Mouse (Mus musculus): ENCODE measurements around the gene Stk38.
A peak's percentile ranks its signal among the peaks of the same experiment; 100 is the strongest.
"Not testable (repeated sequence)": the region's sequence is repeated elsewhere in the genome, so short reads cannot be mapped to it uniquely, and the experiment has no call there.

Stk38 gene

DNA sequence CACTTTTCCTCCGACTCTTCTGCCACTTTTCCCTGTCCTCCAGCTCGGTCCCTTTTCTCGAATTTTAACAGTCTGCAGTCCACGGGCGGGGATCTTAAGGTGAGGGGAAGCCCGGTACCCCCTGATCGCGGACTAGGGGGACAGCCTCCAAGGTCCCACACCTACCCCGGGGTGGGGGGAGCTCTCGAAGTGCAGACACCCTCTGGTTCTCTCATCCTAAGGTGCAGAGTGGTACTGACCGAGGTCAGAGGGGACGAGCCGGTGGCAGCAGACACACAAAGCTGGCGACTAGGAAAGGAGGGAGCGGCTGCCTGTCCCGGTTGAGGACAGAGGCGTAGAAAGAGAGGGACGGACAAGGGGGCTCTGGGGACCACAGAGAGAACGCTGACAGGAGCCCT lies 553 bp downstream of the Stk38 start:
- DNase-seq (ENCODE audit: low spot score in 2 of 2) = peak in 1 of 2 experiments; percentile 27

DNA sequence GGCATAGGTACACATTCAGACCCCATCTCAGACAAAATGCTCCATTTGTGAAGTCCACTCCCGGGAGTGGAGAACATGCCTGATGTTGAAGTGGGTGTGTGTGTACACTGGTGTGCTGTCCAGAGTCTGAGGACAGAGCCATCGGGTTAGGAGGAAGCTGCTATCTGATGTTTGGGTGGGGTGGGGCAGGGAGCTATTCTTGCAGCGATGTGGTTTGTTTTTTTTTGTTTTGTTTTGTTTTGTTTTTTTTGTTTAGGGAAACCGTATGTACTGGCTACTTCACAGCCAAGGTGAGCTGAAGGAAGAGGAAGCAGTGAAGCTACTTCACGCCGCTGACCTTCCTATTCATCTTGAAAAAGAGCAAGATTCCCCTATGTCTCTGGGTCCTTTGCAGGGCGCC lies 983 bp downstream of the Stk38 start:
- DNase-seq (ENCODE audit: low spot score in 2 of 2) = no peak

DNA sequence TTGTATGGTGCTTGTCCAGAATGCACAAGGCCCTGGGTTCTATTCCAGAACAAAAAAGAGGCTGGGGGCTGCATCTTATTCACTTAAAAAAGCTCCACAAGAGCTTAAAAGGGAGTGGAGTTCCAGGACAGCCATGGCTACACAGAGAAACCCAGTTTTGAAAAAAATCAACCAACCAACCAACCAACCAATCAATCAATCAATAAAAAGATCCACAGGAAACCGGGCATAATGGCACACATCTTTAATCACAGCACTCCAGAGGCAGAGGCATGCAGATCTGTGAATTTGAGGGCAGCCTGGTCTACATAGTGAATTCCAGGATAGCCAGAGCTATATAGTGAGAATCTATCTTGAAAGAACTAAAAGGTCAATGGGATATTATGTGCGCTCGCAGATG lies 2.8 kb downstream of the Stk38 start:
- no peak for DNase-seq (ENCODE audit: low spot score in 2 of 2)

DNA sequence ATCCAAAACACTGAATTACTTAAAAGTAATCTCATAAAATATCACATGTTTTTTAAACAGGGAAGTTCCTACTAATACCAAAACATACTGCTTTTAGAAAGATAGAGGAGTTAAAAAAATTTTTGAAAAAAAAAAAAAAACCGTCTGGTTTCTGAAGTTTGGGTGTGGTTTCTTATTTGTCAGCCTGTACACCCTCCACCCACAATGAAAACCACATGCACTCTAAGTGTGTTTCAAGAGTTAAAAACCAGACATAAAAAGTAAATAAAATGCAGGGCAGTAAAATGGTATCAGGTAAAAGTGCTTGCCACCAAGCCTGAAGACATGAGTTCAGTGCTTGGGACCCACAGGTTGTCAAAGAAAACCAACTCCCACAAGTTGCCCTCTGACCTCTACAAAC lies 4.1 kb downstream of the Stk38 start:
- no peak for DNase-seq (ENCODE audit: low spot score in 2 of 2)

DNA sequence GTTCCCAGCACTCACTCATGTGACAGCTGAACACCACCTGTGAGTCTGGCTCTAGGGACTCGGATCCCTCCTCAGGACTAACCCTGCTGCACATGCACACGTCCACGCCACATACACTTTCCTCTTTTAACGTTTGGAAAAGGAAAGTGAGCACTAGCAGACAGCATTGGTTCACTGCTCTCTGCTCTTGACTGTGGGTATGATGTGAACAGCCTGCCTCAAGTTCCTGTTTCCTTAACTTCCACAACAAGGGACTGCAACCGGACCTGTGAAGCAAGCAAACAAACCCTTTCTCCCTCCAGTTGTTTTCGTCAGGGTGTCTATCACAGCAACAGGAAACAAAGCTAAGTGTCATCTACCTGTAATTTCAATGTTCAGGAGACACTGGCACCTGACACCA lies 7.3 kb downstream of the Stk38 start:
- no peak for DNase-seq (ENCODE audit: low spot score in 2 of 2)

DNA sequence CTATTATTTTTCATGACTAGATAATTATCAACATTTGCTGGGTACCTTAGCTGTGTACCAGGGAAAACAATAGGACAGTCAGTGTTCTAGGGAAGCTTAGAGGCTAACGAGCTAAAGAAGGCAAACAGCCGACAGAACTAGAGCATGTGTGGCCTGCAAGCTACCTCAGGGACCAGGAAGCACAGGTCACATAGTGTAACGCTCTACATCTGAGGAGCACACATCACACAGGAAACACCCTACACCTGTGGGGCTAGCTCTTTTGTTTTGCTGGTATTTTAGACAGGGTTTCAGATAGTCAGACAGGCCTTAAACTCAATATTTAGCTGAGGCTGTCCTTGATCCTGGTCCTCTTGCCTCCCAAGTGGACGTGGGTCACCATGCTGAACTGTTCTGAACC lies 13.2 kb downstream of the Stk38 start:
- DNase-seq (ENCODE audit: low spot score in 2 of 2) = no peak

DNA sequence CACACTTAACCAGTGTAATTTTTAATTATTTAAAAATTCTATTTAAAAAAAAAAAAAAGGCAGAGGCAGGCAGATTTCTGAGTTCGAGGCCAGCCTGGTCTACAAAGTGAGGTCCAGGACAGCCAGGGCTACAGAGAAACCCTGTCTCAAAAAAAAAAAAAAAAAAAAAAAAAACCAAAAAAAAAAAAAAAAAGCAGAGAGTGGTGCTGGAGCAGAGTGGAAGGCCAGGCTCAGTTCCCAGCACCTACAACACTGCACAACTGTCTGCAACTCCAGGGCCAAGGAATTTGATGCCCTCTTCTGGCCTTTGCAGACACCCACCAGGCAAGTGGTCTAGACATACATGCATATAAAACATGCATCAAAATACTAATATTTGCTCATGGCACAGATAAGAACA lies 14.8 kb downstream of the Stk38 start:
- DNase-seq (ENCODE audit: low spot score in 2 of 2) = not testable (repeated sequence)

DNA sequence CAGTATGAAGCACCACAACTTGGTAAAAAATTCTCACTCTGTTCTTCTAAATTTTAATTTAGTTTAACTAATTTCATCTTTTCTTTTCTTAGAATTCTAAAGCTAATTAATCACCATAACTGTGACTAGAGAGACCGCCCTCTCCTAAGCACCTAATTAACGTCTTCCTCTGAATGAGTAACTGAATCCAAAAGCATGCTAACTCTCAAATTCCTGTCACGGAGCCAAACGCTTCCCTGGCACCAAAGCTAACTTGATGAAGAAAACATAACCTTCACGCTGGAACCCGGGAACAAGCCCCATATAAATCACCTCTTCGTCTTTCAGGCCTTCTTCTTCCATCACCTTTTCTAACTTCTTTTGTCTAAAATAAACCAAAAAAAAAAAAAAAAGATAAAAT lies 15.7 kb downstream of the Stk38 start:
- DNase-seq (ENCODE audit: low spot score in 2 of 2) = no peak

DNA sequence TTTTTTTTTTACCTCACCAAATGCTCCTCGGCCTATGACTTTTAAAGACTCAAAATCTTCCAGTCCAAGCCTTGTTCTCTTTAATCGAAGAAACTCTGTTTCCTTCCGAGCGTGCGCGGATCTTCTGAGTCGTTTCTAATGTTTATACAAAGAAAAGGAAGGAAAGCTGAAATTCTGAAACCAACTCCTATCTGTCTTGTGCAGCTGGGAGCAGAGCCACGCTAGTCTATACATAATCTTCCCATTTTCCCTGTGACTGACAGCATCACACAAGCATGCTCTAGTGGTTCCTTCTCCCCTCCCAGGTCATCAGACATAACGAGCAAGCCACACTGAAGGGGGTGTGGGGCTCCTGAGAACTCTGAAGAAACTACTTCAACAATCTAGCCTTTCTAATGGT lies 16.5 kb downstream of the Stk38 start:
- DNase-seq (ENCODE audit: low spot score in 2 of 2) = no peak

DNA sequence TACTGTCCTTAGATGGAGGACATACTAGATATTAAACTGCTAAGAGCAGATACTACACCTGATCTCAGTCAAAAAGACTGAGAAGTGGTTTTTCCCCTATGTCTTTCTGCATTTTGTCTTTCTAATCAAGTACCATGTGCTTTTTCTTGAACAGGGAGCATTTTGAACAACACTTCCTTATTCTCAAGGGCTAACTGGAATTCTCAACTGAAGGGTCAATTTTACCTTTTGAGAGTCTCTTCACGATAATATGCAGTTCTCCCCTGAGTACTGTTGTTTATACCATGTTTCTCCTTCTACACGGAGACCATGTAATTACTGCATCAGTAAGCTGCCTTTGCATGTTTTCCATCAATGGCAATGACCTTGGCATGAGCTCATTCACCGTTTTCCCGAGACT lies 17.7 kb downstream of the Stk38 start:
- DNase-seq (ENCODE audit: low spot score in 2 of 2) = no peak

DNA sequence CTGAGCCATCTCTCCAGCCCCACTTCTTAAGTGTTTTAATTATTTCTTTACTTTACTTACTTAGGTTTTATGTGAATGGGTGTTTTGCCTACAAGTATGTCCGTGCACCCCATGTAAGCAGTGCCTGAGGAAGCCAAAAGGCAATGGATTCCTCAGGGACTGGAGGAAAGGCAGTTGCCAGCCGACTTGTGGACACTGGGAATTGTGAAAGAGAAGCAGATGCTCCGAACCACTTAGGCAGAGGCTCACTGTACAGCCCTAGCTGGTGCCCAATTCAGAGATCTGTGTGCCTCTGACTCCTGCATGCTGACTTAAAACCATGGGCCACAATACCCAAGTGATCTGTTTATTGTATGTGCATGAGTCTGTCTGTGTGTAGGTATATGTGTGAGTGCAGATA lies 18.8 kb downstream of the Stk38 start:
- DNase-seq (ENCODE audit: low spot score in 2 of 2) = no peak

DNA sequence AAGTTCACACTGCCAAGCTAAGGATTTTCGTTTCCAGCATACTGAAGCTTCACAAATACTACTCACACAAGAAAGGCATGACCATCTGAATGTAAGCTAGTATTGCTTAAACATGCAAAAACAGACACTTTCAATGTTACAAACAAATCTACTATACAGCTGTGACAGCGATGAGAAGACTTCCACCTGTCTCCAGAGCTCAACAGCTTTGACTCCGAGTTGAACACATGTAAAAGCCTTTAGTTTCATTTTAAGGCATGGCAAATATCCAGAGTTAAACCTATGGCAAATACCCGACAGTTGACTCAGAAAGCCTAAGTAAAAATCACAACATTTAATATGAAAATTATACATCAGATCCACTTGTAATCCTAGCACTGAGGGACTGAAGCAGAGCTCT lies 19.5 kb downstream of the Stk38 start:
- DNase-seq (ENCODE audit: low spot score in 2 of 2) = no peak

DNA sequence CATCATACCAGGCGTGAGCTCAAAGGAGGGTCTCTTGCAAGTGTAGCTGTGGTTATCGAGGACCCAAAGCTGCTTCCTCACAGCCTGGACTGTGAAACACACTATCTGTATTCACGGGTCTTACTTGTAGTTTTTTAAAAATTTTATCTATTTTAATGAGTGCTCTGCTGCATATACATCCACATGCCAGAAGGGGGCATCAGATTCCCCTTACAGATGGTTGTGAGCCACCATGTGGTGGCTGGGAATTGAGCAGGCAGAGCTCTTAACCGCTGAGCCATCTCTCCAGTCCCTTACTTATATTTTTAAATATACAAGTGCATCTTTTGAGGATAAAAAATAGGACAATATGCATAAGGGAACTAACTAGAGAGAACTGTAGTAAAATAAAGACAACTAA lies 20.1 kb downstream of the Stk38 start:
- no peak for DNase-seq (ENCODE audit: low spot score in 2 of 2)

DNA sequence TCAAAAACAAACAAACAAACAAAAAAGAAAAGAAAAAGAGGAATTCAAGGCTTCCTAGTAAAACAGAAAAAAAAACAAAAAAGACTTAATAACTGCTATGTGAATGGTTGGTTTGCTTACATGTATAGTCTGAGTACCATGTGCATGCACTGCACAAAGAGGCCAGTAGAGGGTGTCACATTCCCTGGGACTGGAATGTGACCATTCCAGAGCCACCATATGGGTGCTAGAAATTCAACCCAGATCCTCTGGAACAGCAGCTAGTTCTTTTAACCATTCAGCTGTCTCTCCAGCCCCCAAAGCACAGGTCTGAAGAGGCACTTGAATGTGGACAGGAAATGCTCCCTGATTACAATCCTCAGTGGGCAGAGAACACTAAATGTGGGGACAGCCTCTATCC lies 21.0 kb downstream of the Stk38 start:
- no peak for DNase-seq (ENCODE audit: low spot score in 2 of 2)

DNA sequence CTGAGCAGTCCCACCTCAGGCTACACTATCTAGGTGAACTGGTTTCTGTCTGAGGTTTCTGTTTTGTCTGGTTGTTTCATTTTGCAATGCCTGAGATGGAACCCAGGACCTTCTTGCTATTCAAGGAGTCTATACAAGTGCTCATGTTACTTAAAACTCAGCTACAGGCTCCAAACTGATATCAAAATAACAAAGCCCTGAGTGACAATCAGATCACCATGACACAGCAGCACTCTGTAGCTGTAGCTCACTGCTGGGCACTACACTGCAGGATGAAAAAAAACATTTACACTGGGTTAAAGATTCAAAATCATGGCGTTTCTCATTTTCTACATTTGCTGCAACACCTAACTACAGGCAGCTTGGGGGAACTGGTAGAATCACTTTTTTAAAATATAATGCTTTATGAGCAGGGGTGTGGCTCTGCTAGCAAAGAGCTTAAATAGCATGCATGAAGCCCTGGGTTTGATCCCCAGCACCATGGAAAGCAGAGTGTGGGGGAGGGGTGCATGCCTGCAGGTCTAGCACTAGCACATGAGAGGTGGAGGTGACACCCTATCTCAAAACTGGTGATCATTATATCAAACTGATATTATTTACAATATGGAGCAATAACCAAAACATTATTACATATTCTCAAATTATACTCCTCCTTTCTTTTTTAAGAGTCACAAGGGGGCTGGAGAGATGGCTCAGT lies 22.9 kb downstream of the Stk38 start:
- DNase-seq (ENCODE audit: low spot score in 2 of 2) = no peak

DNA sequence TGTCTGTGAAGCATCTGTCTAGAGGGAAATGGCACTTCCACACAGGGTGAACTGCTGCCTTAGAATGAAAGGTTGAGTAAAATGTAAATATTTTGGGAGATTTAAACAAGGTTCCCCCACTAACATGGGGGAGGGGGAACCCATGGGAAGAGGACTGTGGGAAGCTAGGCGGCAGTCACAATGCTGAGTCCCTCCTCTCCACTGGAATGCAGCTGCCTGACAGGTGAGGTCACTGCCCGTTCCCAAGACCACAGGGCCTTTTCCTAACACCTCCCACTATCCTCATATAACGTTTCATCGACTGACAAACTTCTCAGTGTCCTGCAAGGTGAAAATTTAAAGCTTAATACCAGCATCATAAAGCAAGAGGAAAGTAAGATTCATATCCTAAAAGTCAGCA lies 25.2 kb downstream of the Stk38 start:
- DNase-seq (ENCODE audit: low spot score in 2 of 2) = no peak

DNA sequence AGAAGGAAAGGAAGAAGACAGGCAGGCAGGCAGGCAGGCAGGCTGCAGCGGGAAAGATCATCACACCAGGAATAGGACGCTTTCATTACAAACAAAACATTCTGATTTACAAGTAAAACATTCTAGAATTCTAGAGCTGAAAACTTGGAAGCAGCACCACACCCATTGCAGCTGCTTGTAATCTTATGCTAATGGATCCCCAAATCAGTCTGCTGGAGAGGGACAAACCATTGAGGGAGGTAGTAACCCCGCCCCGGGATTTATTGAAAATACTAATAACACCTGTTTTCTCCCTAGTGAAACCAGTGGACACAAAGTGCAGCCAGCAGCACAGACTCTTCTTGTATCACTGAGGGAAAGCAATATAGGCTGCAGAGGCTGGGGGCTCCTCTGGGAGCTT lies 26.7 kb downstream of the Stk38 start:
- no peak for DNase-seq (ENCODE audit: low spot score in 2 of 2)

DNA sequence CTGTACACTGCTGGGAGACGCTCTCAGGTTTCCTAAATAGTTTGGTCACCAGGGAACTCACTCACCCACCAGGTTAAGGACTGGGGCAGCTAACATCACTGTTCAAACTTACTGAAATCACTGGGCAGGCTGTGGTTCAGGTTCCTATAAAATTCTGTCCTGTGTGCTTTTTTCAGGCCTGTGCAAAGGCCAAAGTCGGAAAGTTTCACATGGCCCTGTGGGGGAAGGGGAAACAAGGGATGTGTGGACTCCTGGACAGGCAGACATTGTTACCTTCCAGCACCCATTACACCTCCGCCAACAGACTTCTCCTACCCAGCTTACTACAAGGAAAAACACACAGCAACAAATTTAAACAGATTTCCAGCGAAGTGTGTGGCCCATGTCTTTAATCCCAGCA lies 28.7 kb downstream of the Stk38 start:
- no peak for DNase-seq (ENCODE audit: low spot score in 2 of 2)

DNA sequence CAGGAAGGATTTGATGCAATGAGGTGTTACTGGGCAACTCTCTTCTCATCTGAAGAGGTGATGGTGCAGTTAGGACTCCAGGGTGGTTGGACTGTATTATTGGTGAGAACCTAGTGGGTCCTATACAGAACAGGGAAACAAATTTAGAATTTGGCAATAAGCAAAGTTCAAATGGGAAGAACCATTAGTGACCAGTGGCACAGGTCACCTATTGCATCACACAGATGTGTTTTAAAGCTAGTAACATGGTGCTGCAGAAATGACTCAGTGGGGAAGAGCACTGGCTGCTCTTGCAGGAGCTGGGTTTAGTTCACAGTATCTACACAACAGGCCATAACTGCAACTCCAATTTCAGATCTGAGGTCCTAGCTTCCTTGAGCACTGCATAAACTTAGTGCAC lies 37.7 kb downstream of the Stk38 start:
- DNase-seq (ENCODE audit: low spot score in 2 of 2) = no peak

DNA sequence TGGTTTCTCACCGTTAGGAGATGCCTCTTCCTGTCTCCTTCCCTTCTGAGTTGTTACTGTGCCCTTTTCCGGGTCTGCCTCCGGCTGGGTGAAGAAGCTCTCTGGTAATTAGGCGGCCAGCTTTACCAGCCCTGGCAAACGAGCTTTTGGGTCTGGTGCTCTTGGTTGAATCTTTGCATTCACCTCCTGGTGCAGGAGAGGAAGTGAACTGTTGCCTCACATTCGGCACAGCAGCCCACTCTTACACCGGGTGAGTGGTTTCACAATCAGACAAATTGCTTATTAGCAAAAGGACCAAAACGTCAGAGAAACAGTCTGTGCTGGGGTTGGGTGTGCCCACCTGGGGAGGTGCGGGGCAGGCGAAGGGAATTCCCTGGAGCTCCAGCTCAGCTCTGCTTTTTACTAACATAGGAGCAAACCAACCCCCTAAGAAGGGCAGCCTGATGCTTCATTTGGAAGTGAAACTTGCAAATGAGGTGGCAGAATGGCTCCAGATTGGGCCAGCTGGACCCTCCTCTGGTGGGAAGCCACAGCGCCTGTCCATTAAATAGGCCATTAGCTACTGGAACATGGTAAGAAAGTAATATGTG lies 40.7 kb downstream of the Stk38 start:
- DNase-seq (ENCODE audit: low spot score in 2 of 2) = no peak

DNA sequence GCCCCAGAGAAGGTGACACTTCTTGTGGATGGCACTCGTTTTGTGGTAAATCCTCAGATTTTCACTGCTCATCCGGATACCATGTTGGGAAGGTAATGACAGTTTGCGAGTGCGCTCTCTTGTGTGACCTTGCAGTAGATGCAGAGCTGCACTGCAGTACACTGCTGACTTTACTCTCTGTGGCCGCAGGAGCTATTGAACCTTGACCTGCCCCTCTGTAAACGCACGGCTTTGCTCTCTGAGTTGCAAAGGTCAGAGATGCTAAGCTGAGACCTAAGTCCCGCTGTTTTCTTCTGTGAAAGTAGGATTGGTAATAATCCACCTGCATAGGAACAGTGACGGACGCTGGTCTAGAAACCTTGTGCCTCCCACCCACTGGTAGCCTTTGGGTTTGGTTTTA lies 46.2 kb downstream of the Stk38 start:
- no peak for DNase-seq (ENCODE audit: low spot score in 2 of 2)

DNA sequence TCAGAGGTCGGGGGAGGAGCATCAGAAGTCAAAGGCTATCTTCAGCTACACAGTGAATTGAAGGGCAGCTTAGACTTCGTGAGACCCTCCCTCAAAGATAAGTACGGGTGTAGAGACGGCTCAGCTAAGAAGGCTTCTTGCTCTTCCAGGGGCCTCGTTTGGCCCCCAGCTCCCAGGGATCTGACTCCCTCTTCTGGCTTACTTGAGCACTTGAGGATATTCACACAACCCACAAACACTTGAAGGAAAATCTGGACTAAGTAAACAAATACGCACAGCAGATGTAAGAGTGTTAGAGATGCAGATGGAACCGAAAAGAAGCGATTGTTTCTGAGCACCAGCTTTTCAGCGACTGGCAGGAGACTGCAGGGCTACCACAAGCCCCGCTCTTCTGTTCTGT lies 47.2 kb downstream of the Stk38 start:
- DNase-seq (ENCODE audit: low spot score in 2 of 2) = no peak

DNA sequence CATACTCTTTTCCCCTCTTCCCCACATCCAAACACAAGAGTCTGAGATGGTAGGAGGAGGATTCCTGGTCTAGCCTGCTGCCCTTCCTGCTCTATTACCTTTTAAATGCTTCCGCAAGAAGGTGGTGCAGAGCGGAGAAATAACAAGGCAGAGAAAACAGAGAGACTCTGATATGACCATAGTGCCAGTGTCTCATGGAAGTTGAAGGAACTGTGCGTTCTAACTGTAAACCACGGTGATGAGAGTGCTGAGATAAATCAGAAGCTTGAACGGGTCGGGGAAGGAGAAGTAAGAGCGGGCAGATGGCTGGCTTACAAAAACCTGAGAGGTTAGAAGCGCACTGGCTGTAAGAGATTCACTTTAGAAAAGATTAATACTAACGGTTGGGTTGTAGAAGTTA lies 53.4 kb downstream of the Stk38 start:
- no peak for DNase-seq (ENCODE audit: low spot score in 2 of 2)

DNA sequence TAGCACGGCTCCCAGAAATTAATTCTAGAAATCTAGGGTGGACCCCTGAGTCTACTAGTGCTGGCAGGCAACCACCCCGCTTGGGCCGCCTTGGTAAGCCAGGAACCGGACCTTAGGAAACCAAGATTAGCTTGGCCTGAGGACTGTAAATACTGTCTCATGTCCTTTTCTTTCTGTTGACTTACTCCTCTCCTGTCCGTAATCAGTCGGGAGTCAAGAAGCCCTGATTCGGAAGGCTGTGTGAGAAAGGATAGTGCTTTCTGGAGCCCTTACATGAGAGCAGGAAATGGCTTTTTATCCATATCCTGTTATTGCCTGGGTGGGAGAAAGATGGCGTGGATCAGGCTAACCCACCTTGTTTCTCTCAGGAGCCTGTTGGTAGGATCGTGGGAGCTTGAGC lies 54.5 kb downstream of the Stk38 start:
- DNase-seq (ENCODE audit: low spot score in 2 of 2) = no peak
